Mouse (Mus musculus) embryonic facial prominence, embryonic 13.5 days (tissue): ENCODE measurements around the gene Nup210. TPM values are rescaled to one million over a fixed set of nuclear protein-coding genes. Genes with fewer than 3 reads are reported as not detected.
"Not testable (repeated sequence)": the region's sequence is repeated elsewhere in the genome, so short reads cannot be mapped to it uniquely, and the experiment has no call there.

ENCODE experiments used
- ATAC-seq: fragments of 200-750 bp; cut with Nextera tagmentation; 2 replicates; pipeline ENCODE4 v1.8.0; 2017; ENCODE audit warnings: low read depth; ENCODE audit not compliant: insufficient number of reproducible peaks, insufficient read depth, low FRiP score, low TSS enrichment
- H3K27ac ChIP-seq: fragments of 300-500 bp; sonication (generic); 2 replicates; pipeline ENCODE4 v1.5.1; 2015; ENCODE audit warnings: moderate library complexity, mild to moderate bottlenecking, inconsistent platforms
- H3K27me3 ChIP-seq: fragments of 300-500 bp; sonication (generic); 2 replicates; pipeline ENCODE4 v1.6.1; 2015; ENCODE audit warnings: mild to moderate bottlenecking, inconsistent platforms
- H3K36me3 ChIP-seq: fragments of 300-500 bp; sonication (generic); 2 replicates; pipeline ENCODE4 v1.6.1; 2015; ENCODE audit warnings: mild to moderate bottlenecking, inconsistent platforms
- H3K4me1 ChIP-seq: fragments of 300-500 bp; sonication (generic); 2 replicates; pipeline ENCODE4 v1.6.1; 2015; ENCODE audit warnings: inconsistent platforms
- H3K4me2 ChIP-seq: fragments of 300-500 bp; sonication (generic); 2 replicates; pipeline ENCODE4 v1.6.1; 2015; ENCODE audit warnings: moderate library complexity, mild to moderate bottlenecking, inconsistent platforms
- H3K4me3 ChIP-seq: fragments of 300-500 bp; sonication (generic); 2 replicates; pipeline ENCODE4 v1.5.1; 2015; ENCODE audit warnings: mild to moderate bottlenecking, inconsistent platforms
- H3K9ac ChIP-seq: fragments of 300-500 bp; sonication (generic); 2 replicates; pipeline ENCODE4 v1.6.1; 2015; ENCODE audit warnings: mild to moderate bottlenecking, inconsistent platforms
- H3K9me3 ChIP-seq: fragments of 300-500 bp; sonication (generic); 2 replicates; pipeline ENCODE4 v1.6.1; 2016; ENCODE audit warnings: inconsistent platforms
- WGBS: fragments of 180-500 bp; shearing (Covaris S2); methylation state at CpG from one replicate; pipeline ENCODE4 v1.1.7; 2015; ENCODE audit warnings: mixed read lengths; 5-methylcytosine and 5-hydroxymethylcytosine counted together
- polyA plus RNA-seq: library from polyadenylated mRNA; unstranded; fragments of >200 nt; fragmentation: Nextera tagmentation; extraction: Ambion mirVana; gene quantifications from 2 replicates; pipeline ENCODE4 v1.2.1, GENCODE M21; 2015

Nup210 gene
- polyA plus RNA-seq, 1 experiment from 2014 or later = 5.9 TPM

GRCm38 (mm10) chr6:91115158-91115557 is 1.5 kb downstream of the Nup210 start:
- peaks cover 15% of the 10 kb centered on the region for H3K4me1 ChIP-seq
- no peaks in the 10 kb centered on the region for H3K36me3 ChIP-seq
- H3K27ac ChIP-seq = no peak overlapping the region
- ATAC-seq = no peak
- H3K27me3 ChIP-seq = peaks cover 38% of the 10 kb centered on the region
- H3K4me3 ChIP-seq = no peak overlapping the region
- H3K4me2 ChIP-seq = 0 out of 2 replicates have a peak overlapping the region, but pooled peaks have one; percentile 100
- H3K9me3 ChIP-seq = no peaks in the 10 kb centered on the region
- H3K9ac ChIP-seq = no peak overlapping the region
- WGBS = 35% methylated on average over 1 of the region's 1 CpGs

- peaks cover 15% of the 10 kb centered on the region for H3K4me1 ChIP-seq
- no peaks in the 10 kb centered on the region for H3K9me3 ChIP-seq
- no peak overlapping the region for H3K9ac ChIP-seq
- H3K4me2 ChIP-seq = no peak overlapping the region
- no peak overlapping the region for H3K4me3 ChIP-seq
- no peaks in the 10 kb centered on the region for H3K36me3 ChIP-seq
- H3K27me3 ChIP-seq = peaks cover 38% of the 10 kb centered on the region
- H3K27ac ChIP-seq = no peak overlapping the region
- 44% methylated on average over 2 of the region's 2 CpGs for WGBS
- no peak for ATAC-seq
Observed at GRCm38 (mm10) chr6:91114716-91115115, 1.9 kb downstream of the Nup210 start.

GRCm38 (mm10) chr6:91111954-91112252 is 4.7 kb downstream of the Nup210 start:
- WGBS = 91% methylated on average over 3 of the region's 3 CpGs
- Histone ChIP-seq H3K9ac (no peak overlapping the region), H3K27me3 (peaks cover 25% of the 10 kb centered on the region), H3K4me3 (no peak overlapping the region), H3K4me2 (no peak overlapping the region), H3K36me3 (no peaks in the 10 kb centered on the region), H3K9me3 (no peaks in the 10 kb centered on the region), H3K4me1 (peaks cover 8% of the 10 kb centered on the region), H3K27ac (no peak overlapping the region)
- ATAC-seq = no peak

- H3K27ac ChIP-seq = no peak overlapping the region
- peaks cover 20% of the 10 kb centered on the region for H3K27me3 ChIP-seq
- ATAC-seq = no peak
- no peaks in the 10 kb centered on the region for H3K9me3 ChIP-seq
- H3K4me2 ChIP-seq = no peak overlapping the region
- peaks cover 6% of the 10 kb centered on the region for H3K4me1 ChIP-seq
- no peaks in the 10 kb centered on the region for H3K36me3 ChIP-seq
- H3K9ac ChIP-seq = no peak overlapping the region
- no peak overlapping the region for H3K4me3 ChIP-seq
- 85% methylated on average over 10 of the region's 10 CpGs for WGBS
Observed at GRCm38 (mm10) chr6:91111141-91111953, 5.3 kb downstream of the Nup210 start.

GRCm38 (mm10) chr6:91110323-91111020 is 6.2 kb downstream of the Nup210 start:
- H3K9ac ChIP-seq = no peak overlapping the region
- H3K36me3 ChIP-seq = no peaks in the 10 kb centered on the region
- H3K4me2 ChIP-seq = no peak overlapping the region
- 62% methylated on average over 13 of the region's 13 CpGs for WGBS
- peaks cover 12% of the 10 kb centered on the region; the same call in 1 of the 2 replicates for H3K27me3 ChIP-seq
- ATAC-seq = no peak
- H3K4me3 ChIP-seq = no peak overlapping the region
- H3K4me1 ChIP-seq = no peaks in the 10 kb centered on the region
- H3K27ac ChIP-seq = no peak overlapping the region
- H3K9me3 ChIP-seq = no peaks in the 10 kb centered on the region

GRCm38 (mm10) chr6:91109489-91109888 is 7.1 kb downstream of the Nup210 start:
- H3K4me1 ChIP-seq = peaks cover 3% of the 10 kb centered on the region
- H3K4me2 ChIP-seq = no peak overlapping the region
- no peak overlapping the region for H3K9ac ChIP-seq
- no peak for ATAC-seq
- no peak overlapping the region for H3K4me3 ChIP-seq
- peaks cover 2% of the 10 kb centered on the region; the same call in 1 of the 2 replicates for H3K27me3 ChIP-seq
- H3K9me3 ChIP-seq = no peaks in the 10 kb centered on the region
- H3K27ac ChIP-seq = no peak overlapping the region
- H3K36me3 ChIP-seq = no peaks in the 10 kb centered on the region

- 91% methylated on average over 2 of the region's 2 CpGs for WGBS
Observed at GRCm38 (mm10) chr6:91108917-91109450, 7.6 kb downstream of the Nup210 start.

GRCm38 (mm10) chr6:91108301-91108916 is 8.2 kb downstream of the Nup210 start:
- Histone ChIP-seq H3K9ac (no peak overlapping the region), H3K27ac (no peak overlapping the region), H3K4me2 (no peak overlapping the region), H3K4me1 (peaks cover 7% of the 10 kb centered on the region), H3K36me3 (no peaks in the 10 kb centered on the region), H3K27me3 (no peaks in the 10 kb centered on the region), H3K4me3 (no peak overlapping the region), H3K9me3 (no peaks in the 10 kb centered on the region)
- ATAC-seq = no peak
- 78% methylated on average over 3 of the region's 3 CpGs for WGBS

More at GRCm38 (mm10) chr6:91108917-91109450, 7.6 kb downstream of the Nup210 start:
- H3K27ac ChIP-seq = no peak overlapping the region
- H3K4me2 ChIP-seq = no peak overlapping the region
- H3K27me3 ChIP-seq = no peaks in the 10 kb centered on the region; the same call in 1 of the 2 replicates
- no peaks in the 10 kb centered on the region for H3K36me3 ChIP-seq
- no peak for ATAC-seq
- no peak overlapping the region for H3K9ac ChIP-seq
- peaks cover 7% of the 10 kb centered on the region for H3K4me1 ChIP-seq
- H3K9me3 ChIP-seq = no peaks in the 10 kb centered on the region
- H3K4me3 ChIP-seq = no peak overlapping the region

GRCm38 (mm10) chr6:91105400-91106129 is 11.1 kb downstream of the Nup210 start:
- no peaks in the 10 kb centered on the region for H3K36me3 ChIP-seq
- H3K9ac ChIP-seq = no peak overlapping the region
- H3K27ac ChIP-seq = no peak overlapping the region
- no peaks in the 10 kb centered on the region for H3K27me3 ChIP-seq
- H3K9me3 ChIP-seq = no peaks in the 10 kb centered on the region
- no peak overlapping the region for H3K4me3 ChIP-seq
- peaks cover 7% of the 10 kb centered on the region for H3K4me1 ChIP-seq
- WGBS = 89% methylated on average over 2 of the region's 2 CpGs
- ATAC-seq = no peak
- no peak overlapping the region for H3K4me2 ChIP-seq

GRCm38 (mm10) chr6:91104765-91105399 is 11.7 kb downstream of the Nup210 start:
- H3K4me1 ChIP-seq = peaks cover 7% of the 10 kb centered on the region
- H3K27ac ChIP-seq = no peak overlapping the region
- no peak overlapping the region for H3K9ac ChIP-seq
- no peak overlapping the region for H3K4me3 ChIP-seq
- no peaks in the 10 kb centered on the region for H3K36me3 ChIP-seq
- no peaks in the 10 kb centered on the region for H3K9me3 ChIP-seq
- 55% methylated on average over 3 of the region's 3 CpGs for WGBS
- no peak overlapping the region for H3K4me2 ChIP-seq
- ATAC-seq = no peak
- H3K27me3 ChIP-seq = no peaks in the 10 kb centered on the region

- 80% methylated on average over 1 of the region's 1 CpGs for WGBS
- ATAC-seq = not testable (repeated sequence)
Observed at GRCm38 (mm10) chr6:91103421-91103820, 13.2 kb downstream of the Nup210 start.

More at GRCm38 (mm10) chr6:91103421-91103820, 13.2 kb downstream of the Nup210 start:
- not testable (repeated sequence) for H3K27me3 ChIP-seq, H3K9me3 ChIP-seq, H3K36me3 ChIP-seq, H3K27ac ChIP-seq, H3K9ac ChIP-seq, H3K4me1 ChIP-seq, H3K4me2 ChIP-seq, H3K4me3 ChIP-seq
